Mouse (Mus musculus): ENCODE data around the gene Nap1l1. TPM values are rescaled to one million over a fixed set of nuclear protein-coding genes. Genes with fewer than 3 reads are reported as not detected.

The Nap1l1 gene
- total RNA-seq (2014; rRNA removed): 22.8 and 27.8 TPM in 2 replicates
- 3.7 TPM in 2 replicates for polyA plus RNA-seq (2012; rRNA removed)

DNA sequence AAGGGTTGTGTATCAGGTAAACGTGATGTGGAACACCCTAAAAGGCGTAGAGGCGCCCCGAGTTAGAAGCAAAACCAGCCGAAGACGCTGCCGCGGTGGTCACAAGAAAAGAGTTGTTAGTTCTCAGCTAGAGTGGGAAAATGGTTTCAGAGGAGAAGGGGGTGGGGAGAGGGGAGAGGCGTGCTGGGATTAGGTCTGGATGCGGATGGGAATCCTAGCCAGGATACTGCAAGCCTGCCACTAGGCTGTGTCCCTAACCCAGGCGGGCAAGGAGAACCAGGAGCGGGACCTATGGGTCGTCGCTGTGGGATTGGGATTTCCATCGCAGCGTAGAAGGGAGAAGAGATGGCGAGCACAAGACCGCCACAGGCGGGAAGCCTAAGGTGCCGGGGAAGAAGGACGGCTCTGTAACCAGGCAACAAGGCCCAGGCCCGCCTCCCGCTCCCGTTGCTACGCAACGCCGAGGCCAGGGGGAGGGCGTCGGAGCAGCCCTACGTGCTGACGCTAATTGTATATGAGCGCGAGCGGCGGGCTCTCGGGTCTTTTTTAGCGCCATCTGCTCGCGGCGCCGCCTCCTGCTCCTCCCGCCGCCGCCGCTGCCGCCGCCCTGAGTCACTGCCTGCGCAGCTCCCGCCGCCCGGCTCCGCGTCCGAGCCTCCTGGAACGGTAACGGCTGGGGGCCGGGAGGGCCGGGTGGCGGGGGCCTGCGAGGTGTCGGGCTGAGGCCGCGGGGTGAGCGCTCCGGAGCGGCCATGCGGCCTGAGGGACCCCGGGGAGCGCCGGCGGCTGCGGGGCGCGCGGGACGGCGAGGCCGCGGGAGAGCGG, at the start of gene Nap1l1:
Gene Nap1l1 (plus strand): TSS at position 538 of the 825 bp plus-strand sequence.
- TF ChIP-seq CTCF (IDR thresholded peaks at IDR 0.05; ENCODE audit: low read depth, low read length) (no peak), POLR2A (IDR thresholded peaks at IDR 0.05; ENCODE audit: extremely low read depth, insufficient read depth, low read length) (0 out of 2 replicates have a peak, but pooled peaks have one; percentile 23)
- Histone ChIP-seq H3K36me3 (ENCODE audit: control insufficient read depth, insufficient read depth, low read length) (no peaks in the 10 kb centered on the region), H3K4me1 (ENCODE audit: control insufficient read depth, insufficient read depth, low read length) (peaks cover 6% of the 10 kb centered on the region; the same call in 1 of the 2 replicates), H3K79me2 (ENCODE audit: control insufficient read depth, insufficient read depth, low read length) (peaks cover 14% of the 10 kb centered on the region), H3K27me3 (ENCODE audit: control insufficient read depth, insufficient read depth, low read length) (no peaks in the 10 kb centered on the region), H3K9ac (ENCODE audit: low read depth, low read length) (peak within 1 kb of the TSS; percentile 93), H3K27ac (replicated peaks; ENCODE audit: insufficient read depth, low read depth, low read length) (no peak within 1 kb of the TSS), H3K4me3 (ENCODE audit: insufficient read depth, low read depth, low read length) (peak within 1 kb of the TSS; percentile 88)
- peak; percentile 77 for DNase-seq (ENCODE audit: extremely low read depth, low read depth, low spot score)
- WGBS: 3% methylated on average over 65 of the region's 80 CpGs

DNA sequence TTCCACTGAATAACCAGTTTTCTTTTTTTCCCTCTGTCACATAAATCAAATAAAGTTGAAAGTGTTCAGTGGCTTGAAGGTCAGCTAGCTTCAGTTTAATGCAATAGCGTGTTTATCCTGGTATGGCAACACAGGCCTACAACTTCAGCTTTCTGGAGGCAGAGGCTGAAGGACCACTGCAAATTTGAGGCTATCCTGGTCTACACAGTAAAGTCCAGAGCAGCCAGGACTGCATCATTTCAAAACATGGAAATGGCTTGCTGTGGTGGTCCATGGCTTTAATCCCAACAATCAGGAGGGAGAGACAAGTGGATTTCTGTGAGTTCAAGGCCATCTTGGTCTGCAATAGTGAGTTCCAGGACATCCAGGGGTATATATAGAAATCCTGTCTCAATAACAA, 46.5 kb upstream of the Nap1l1 start:
- Histone ChIP-seq H3K27me3 (ENCODE audit: control insufficient read depth, insufficient read depth, low read length) (no peaks in the 10 kb centered on the region), H3K4me1 (ENCODE audit: control insufficient read depth, insufficient read depth, low read length) (no peaks in the 10 kb centered on the region), H3K36me3 (ENCODE audit: control insufficient read depth, insufficient read depth, low read length) (no peaks in the 10 kb centered on the region), H3K9ac (ENCODE audit: low read depth, low read length) (no peak overlapping the region), H3K79me2 (ENCODE audit: control insufficient read depth, insufficient read depth, low read length) (no peaks in the 10 kb centered on the region), H3K27ac (replicated peaks; ENCODE audit: insufficient read depth, low read depth, low read length) (no peak overlapping the region), H3K4me3 (ENCODE audit: insufficient read depth, low read depth, low read length) (no peak overlapping the region)
- TF ChIP-seq CTCF (IDR thresholded peaks at IDR 0.05; ENCODE audit: low read depth, low read length): no peak
- no peak for TF ChIP-seq POLR2A (IDR thresholded peaks at IDR 0.05; ENCODE audit: extremely low read depth, insufficient read depth, low read length)
- 94% methylated on average over 1 of the region's 1 CpGs for WGBS
- no peak for DNase-seq (ENCODE audit: extremely low read depth, low read depth, low spot score)

DNA sequence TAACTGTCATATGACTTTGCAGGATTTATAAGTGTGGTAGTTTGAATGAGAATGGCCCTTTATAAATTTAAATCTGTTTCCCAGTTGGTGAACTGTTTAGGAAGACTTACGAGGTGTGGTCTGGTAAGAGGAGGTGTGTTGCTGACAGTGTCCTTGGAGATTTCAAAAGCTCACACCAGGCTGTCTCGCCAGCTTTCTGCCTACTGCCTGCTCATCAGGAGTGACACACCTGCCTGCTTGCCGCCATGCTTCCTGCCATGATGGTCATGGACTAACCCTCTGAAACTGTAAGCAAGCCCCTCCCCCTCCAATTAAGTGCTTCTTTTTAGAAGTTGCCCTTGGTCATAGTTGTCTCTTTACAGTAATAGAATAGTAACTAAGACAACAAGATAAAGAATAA, 39.5 kb upstream of the Nap1l1 start:
- no peaks in the 10 kb centered on the region for H3K79me2 ChIP-seq (ENCODE audit: control insufficient read depth, insufficient read depth, low read length)
- TF ChIP-seq POLR2A (IDR thresholded peaks at IDR 0.05; ENCODE audit: extremely low read depth, insufficient read depth, low read length) (no peak), CTCF (IDR thresholded peaks at IDR 0.05; ENCODE audit: low read depth, low read length) (no peak)
- no peaks in the 10 kb centered on the region for H3K36me3 ChIP-seq (ENCODE audit: control insufficient read depth, insufficient read depth, low read length)
- DNase-seq (ENCODE audit: extremely low read depth, low read depth, low spot score): no peak
- H3K4me1 ChIP-seq (ENCODE audit: control insufficient read depth, insufficient read depth, low read length): no peaks in the 10 kb centered on the region
- H3K9ac ChIP-seq (ENCODE audit: low read depth, low read length): no peak overlapping the region
- H3K27me3 ChIP-seq (ENCODE audit: control insufficient read depth, insufficient read depth, low read length): no peaks in the 10 kb centered on the region
- WGBS: 100% methylated on average over 3 of the region's 3 CpGs
- H3K27ac ChIP-seq (replicated peaks; ENCODE audit: insufficient read depth, low read depth, low read length): no peak overlapping the region
- H3K4me3 ChIP-seq (ENCODE audit: insufficient read depth, low read depth, low read length): no peak overlapping the region

DNA sequence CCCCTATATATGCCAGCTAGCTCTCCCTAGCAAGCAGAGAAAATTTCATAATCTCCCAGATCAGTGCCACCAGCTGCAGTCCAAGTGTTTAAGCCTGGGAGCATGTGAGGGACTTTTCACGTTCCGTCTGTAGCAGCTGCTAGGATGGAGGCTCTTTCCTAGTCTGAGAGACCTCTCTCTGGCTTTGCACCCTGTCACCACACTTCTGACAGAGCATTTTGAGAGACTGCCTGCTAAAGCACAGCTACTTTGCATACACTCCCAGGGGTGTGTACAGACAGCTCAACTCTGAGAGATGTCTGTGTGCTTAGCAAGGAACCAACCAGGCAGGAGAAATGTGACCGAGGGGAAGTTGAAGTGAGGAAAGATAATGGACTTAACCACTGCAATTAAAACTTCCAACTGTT, 32.0 kb upstream of the Nap1l1 start:
- H3K36me3 ChIP-seq (ENCODE audit: control insufficient read depth, insufficient read depth, low read length): no peaks in the 10 kb centered on the region
- no peaks in the 10 kb centered on the region for H3K27me3 ChIP-seq (ENCODE audit: control insufficient read depth, insufficient read depth, low read length)
- H3K27ac ChIP-seq (replicated peaks; ENCODE audit: insufficient read depth, low read depth, low read length): no peak overlapping the region
- H3K9ac ChIP-seq (ENCODE audit: low read depth, low read length): no peak overlapping the region
- H3K79me2 ChIP-seq (ENCODE audit: control insufficient read depth, insufficient read depth, low read length): no peaks in the 10 kb centered on the region
- H3K4me1 ChIP-seq (ENCODE audit: control insufficient read depth, insufficient read depth, low read length): no peaks in the 10 kb centered on the region
- no peak overlapping the region for H3K4me3 ChIP-seq (ENCODE audit: insufficient read depth, low read depth, low read length)
- TF ChIP-seq CTCF (IDR thresholded peaks at IDR 0.05; ENCODE audit: low read depth, low read length): no peak
- TF ChIP-seq POLR2A (IDR thresholded peaks at IDR 0.05; ENCODE audit: extremely low read depth, insufficient read depth, low read length): no peak
- 78% methylated on average over 3 of the region's 3 CpGs for WGBS
- DNase-seq (ENCODE audit: extremely low read depth, low read depth, low spot score): no peak

DNA sequence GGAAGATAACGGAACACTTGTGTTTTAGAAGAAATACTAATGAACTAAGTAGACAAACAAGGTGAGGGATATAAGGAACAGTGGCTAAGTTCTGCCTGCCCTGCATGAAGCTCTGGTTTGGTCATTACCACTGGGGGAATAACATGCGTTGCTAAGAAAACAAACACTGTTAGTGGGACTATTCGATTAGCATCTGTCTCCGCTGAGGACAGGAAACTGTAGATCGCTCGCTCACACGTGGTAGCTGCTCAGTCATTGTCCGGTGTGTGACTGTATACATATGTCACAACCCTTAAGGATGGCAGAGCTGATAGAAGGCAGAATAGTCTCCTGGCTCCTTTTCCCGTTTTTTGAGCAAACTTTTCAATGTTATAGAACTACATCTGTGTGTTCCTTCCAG, 28.8 kb upstream of the Nap1l1 start:
- Histone ChIP-seq H3K9ac (ENCODE audit: low read depth, low read length) (no peak overlapping the region), H3K27ac (replicated peaks; ENCODE audit: insufficient read depth, low read depth, low read length) (no peak overlapping the region), H3K27me3 (ENCODE audit: control insufficient read depth, insufficient read depth, low read length) (no peaks in the 10 kb centered on the region), H3K4me1 (ENCODE audit: control insufficient read depth, insufficient read depth, low read length) (no peaks in the 10 kb centered on the region), H3K4me3 (ENCODE audit: insufficient read depth, low read depth, low read length) (no peak overlapping the region), H3K79me2 (ENCODE audit: control insufficient read depth, insufficient read depth, low read length) (no peaks in the 10 kb centered on the region), H3K36me3 (ENCODE audit: control insufficient read depth, insufficient read depth, low read length) (no peaks in the 10 kb centered on the region)
- no peak for TF ChIP-seq CTCF (IDR thresholded peaks at IDR 0.05; ENCODE audit: low read depth, low read length)
- no peak for TF ChIP-seq POLR2A (IDR thresholded peaks at IDR 0.05; ENCODE audit: extremely low read depth, insufficient read depth, low read length)
- WGBS: 81% methylated on average over 9 of the region's 9 CpGs
- DNase-seq (ENCODE audit: extremely low read depth, low read depth, low spot score): no peak

Data from liver, adult 2 months (tissue).